Comparison of ENCODE assay signal across 9 mouse cellular contexts in the genomic region with DNA sequence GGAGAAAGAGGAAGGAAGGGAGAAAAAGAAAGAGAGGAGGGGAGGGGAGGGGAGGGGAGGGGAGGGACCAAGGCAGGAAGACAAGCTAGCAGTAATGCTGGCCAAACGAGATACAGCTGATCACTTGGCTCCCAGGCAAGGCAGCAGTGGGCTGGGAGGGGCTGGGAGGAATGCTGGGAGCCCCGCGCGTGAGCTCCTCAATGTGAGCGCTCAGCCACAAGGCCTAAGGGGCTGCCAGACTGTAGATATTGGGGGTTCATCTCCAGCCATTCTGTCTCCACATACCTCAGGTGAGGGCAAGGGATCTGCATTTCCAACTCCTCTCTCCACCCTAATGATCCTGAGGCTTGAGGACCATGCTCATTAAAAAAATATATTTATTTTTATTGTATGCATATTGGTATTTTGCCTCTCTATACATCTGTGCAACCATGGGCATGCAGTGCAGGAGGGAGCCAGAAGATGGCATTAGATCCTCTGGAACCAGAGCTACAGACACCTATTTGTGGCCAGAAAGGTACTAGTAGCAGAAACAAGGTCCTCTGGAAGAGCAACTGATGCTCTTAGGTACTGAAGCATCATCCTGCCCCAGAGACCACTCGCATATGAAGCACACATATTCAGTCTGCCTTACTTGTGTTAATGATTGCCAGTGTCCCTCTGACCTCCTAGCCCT. TPM values are rescaled to one million over a fixed set of nuclear protein-coding genes. Genes with fewer than 3 reads are reported as not detected.
A peak's percentile ranks its signal among the peaks of the same experiment; 100 is the strongest.
DNase-seq lines count a peak whose midpoint lies in the region; ATAC-seq and TF ChIP-seq lines count a peak whose summit lies in the region.
"Had no signal": no experiment of that assay in that cellular context is flagged by ENCODE, and none has a peak within 500 bp of the region (broad histone marks: within the 10 kb centered on the region; RNA-seq: fewer than 3 reads in every experiment).

No protein-coding gene starts in this region.

- peak; percentile 65 for ATAC-seq in common myeloid progenitor, adult 5-6 weeks (replicated peaks; ENCODE audit: low read depth, poor library complexity, severe bottlenecking)
- ATAC-seq in intestine, embryonic 16.5 days: peak; percentile 26; the same call in 1 of the 2 replicates
- ATAC-seq in monocyte, adult 5-6 weeks (replicated peaks; ENCODE audit: insufficient number of reproducible peaks, low FRiP score, low TSS enrichment, poor library complexity, severe bottlenecking): no peak

- no peak overlapping the region for H3K9ac ChIP-seq in heart, adult 2 months (ENCODE audit: low read depth, low read length)
- H3K9ac ChIP-seq in intestine, embryonic 16.5 days (ENCODE audit: low read depth, low read length): no peak overlapping the region
- H3K9ac ChIP-seq: neural tube, embryonic 13.5 days had no signal

- TF ChIP-seq EP300 in heart, adult 2 months (IDR thresholded peaks at IDR 0.05; ENCODE audit: insufficient read depth, low read depth, low read length): no peak

- intact Hi-C loops in heart, adult 2 months (cut with DNase I): loop anchor here (2.0 kb wide), 1 partner anchor 48 kb away; no protein-coding TSS in a partner anchor

- H3K9me3 ChIP-seq in E14TG2a.4 (ENCODE audit: low read length): 0 out of 2 replicates have a peak, but pooled peaks cover under 1% of the 10 kb centered on the region
- H3K9me3 ChIP-seq in intestine, embryonic 16.5 days (ENCODE audit: control insufficient read depth, low read length): no peaks in the 10 kb centered on the region
- H3K9me3 ChIP-seq: neural tube, embryonic 13.5 days had no signal

- 0 out of 2 replicates have a peak, but pooled peaks cover 1% of the 10 kb centered on the region for H3K79me2 ChIP-seq in heart, adult 2 months (replicated peaks; ENCODE audit: control insufficient read depth, insufficient read depth, low read length)

- peak in 1 of 2 experiments; percentile 63 for DNase-seq in heart, adult 2 months
- DNase-seq in heart, adult 9 months (ENCODE audit: low spot score in 2 of 2): no peak
- peak; percentile 59 for DNase-seq in lung, postnatal 14 days
- peak; percentile 59 for DNase-seq in testis, postnatal 10 days (ENCODE audit: low spot score)

- H3K4me1 ChIP-seq in heart, adult 2 months (ENCODE audit: control insufficient read depth, insufficient read depth, low read length): peaks cover 23% of the 10 kb centered on the region
- H3K4me1 ChIP-seq in E14TG2a.4 (replicated peaks; ENCODE audit: low read depth, low read length): peaks cover 29% of the 10 kb centered on the region
- no peaks in the 10 kb centered on the region; the same call in 1 of the 2 replicates for H3K4me1 ChIP-seq in intestine, embryonic 16.5 days (ENCODE audit: control insufficient read depth, insufficient read depth, low read length)

- H3K4me3 ChIP-seq in heart, adult 2 months: peak overlapping the region; percentile 7; the same call in 1 of the 2 replicates
- no peak overlapping the region; the same call in 1 of the 2 replicates for H3K4me3 ChIP-seq in E14TG2a.4 (replicated peaks; ENCODE audit: low read length)
- no peak overlapping the region for H3K4me3 ChIP-seq in intestine, embryonic 16.5 days (ENCODE audit: low read length)
- H3K4me3 ChIP-seq: neural tube, embryonic 13.5 days had no signal

- TF ChIP-seq CTCF in heart, adult 2 months (IDR thresholded peaks at IDR 0.05): peak; percentile 83
- TF ChIP-seq CTCF in E14TG2a.4 (conservative IDR thresholded peaks at IDR 0.05; ENCODE audit: low read length): peak; percentile 26; the same call in 1 of the 2 replicates

- H3K27ac ChIP-seq in heart, adult 2 months: peak overlapping the region; percentile 76
- no peak overlapping the region for H3K27ac ChIP-seq in intestine, embryonic 16.5 days (ENCODE audit: low read length)
- H3K27ac ChIP-seq: neural tube, embryonic 13.5 days had no signal

- TF ChIP-seq POLR2A in heart, adult 2 months (IDR thresholded peaks at IDR 0.05; ENCODE audit: insufficient read depth, low read depth, low read length): no peak

- no peaks in the 10 kb centered on the region for H3K36me3 ChIP-seq in heart, adult 2 months (ENCODE audit: control insufficient read depth, insufficient read depth, low read length)
- H3K36me3 ChIP-seq in E14TG2a.4 (ENCODE audit: insufficient read depth, low read length): no peaks in the 10 kb centered on the region
- H3K36me3 ChIP-seq in intestine, embryonic 16.5 days (ENCODE audit: control insufficient read depth, insufficient read depth, low read length): no peaks in the 10 kb centered on the region
- H3K36me3 ChIP-seq: neural tube, embryonic 13.5 days had no signal

- no peak overlapping the region for H3K4me2 ChIP-seq in intestine, embryonic 16.5 days (ENCODE audit: low read depth, low read length)
- H3K4me2 ChIP-seq: neural tube, embryonic 13.5 days had no signal

- no peaks in the 10 kb centered on the region for H3K27me3 ChIP-seq in heart, adult 2 months (ENCODE audit: control insufficient read depth, insufficient read depth, low read length)
- peaks cover 94% of the 10 kb centered on the region for H3K27me3 ChIP-seq in E14TG2a.4 (ENCODE audit: insufficient read depth, low read length)
- no peaks in the 10 kb centered on the region for H3K27me3 ChIP-seq in intestine, embryonic 16.5 days (replicated peaks; ENCODE audit: control insufficient read depth, insufficient read depth, low read length)
- H3K27me3 ChIP-seq: neural tube, embryonic 13.5 days had no signal

- 15% methylated on average over 5 of the region's 6 CpGs for WGBS in heart, adult 2 months
- 29% methylated on average over 6 of the region's 6 CpGs for WGBS in intestine, embryonic 16.5 days

RNA-seq across cellular contexts. Expression of a gene that starts 2.6 kb away (rescaled TPM):
- total RNA-seq in heart, adult 2 months (2021): 100 to 1,000 TPM; 112 to 115 TPM
- polyA plus RNA-seq in heart, adult 2 months (2012; rRNA removed): 113 and 128 TPM in 2 replicates
- not detected in 2 replicates for total RNA-seq in common myeloid progenitor, adult 5-6 weeks (2017)
- polyA plus RNA-seq in intestine, embryonic 16.5 days (2015; fragmentation: Nextera tagmentation; extraction: Ambion mirVana): 17.8 and 19.7 TPM in 2 replicates
- total RNA-seq in monocyte, adult 5-6 weeks (2017): not detected in 3 replicates

Comparison
In these comparisons a context has a peak if more than half of its experiments do, and no peak if none do; other contexts are left out.
1. DNase-seq: peak in lung, postnatal 14 days (single experiment) and testis, postnatal 10 days (single experiment); none in heart, adult 9 months (0 of 2).
2. RNA of a gene that starts 2.6 kb away (total RNA-seq): 112 to 115 TPM in heart, adult 2 months; not detected in common myeloid progenitor, adult 5-6 weeks and not detected in monocyte, adult 5-6 weeks; every median in the first group is over 100 times any median in the second.